Mouse (Mus musculus) activated CD4-positive, CD25-positive, alpha-beta regulatory T cell, adult 4 months (primary cell): ENCODE results near the gene C1qtnf5. TPM values are rescaled to one million over a fixed set of nuclear protein-coding genes. Genes with fewer than 3 reads are reported as not detected.
"Not testable (repeated sequence)": the region's sequence is repeated elsewhere in the genome, so short reads cannot be mapped to it uniquely, and the experiment has no call there.

Experiments used
- ATAC-seq: one replicate; pipeline ENCODE4 v1.8.0; 2017
- polyA plus RNA-seq, 2 experiments: library from polyadenylated mRNA; unstranded; fragments of 100-300 nt; shearing (Covaris generic); gene quantifications; one replicate each; pipeline ENCODE4 v1.2.1; 2017

The C1qtnf5 gene
- polyA plus RNA-seq, 2 experiments from 2014 or later, result not detected

DNA sequence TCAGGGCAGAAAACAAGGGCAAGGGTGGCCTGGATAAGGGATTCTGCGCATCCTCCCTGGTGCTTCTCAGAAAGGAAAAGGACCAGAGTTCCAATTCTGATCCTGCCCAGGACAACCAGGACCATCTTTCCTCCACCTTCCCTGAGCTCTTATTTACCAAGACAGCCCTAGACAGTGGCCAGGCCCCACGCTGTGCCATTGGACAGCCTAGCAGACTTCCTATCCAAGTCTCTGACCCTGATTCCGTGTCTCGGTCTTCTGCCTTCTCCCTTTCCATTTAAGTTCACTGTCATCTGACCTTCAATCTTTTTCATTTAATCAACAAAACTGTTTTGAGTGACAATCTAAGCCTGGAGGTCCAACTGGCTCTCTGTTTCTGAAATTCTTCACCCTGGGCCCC, 449 bp upstream of the C1qtnf5 start:
- ATAC-seq, result no peak

DNA sequence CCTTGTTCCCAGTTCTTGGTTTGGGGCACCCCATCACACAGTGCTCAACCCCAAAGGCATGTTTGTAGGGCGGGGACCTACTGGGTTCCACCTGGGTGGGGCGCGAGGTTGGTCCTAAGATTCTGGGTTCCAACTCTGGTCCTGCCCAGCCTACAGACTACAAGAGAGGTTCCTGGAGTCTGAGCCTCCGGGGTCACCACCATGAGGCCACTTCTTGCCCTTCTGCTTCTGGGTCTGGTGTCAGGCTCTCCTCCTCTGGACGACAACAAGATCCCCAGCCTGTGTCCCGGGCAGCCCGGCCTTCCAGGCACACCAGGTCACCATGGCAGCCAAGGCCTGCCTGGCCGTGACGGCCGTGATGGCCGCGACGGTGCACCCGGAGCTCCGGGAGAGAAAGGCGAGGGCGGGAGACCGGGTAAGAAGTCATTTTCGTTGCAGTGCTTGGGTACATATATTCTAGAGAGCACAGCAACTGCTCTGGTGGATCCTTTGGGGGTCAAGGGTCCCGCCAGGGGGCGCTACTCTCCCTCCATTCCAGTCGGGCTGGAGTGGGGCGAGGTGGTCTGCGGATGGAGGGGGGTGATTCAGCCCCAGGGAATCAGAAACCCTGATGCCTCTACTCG, 623 bp downstream of the C1qtnf5 start:
- ATAC-seq, result no peak

DNA sequence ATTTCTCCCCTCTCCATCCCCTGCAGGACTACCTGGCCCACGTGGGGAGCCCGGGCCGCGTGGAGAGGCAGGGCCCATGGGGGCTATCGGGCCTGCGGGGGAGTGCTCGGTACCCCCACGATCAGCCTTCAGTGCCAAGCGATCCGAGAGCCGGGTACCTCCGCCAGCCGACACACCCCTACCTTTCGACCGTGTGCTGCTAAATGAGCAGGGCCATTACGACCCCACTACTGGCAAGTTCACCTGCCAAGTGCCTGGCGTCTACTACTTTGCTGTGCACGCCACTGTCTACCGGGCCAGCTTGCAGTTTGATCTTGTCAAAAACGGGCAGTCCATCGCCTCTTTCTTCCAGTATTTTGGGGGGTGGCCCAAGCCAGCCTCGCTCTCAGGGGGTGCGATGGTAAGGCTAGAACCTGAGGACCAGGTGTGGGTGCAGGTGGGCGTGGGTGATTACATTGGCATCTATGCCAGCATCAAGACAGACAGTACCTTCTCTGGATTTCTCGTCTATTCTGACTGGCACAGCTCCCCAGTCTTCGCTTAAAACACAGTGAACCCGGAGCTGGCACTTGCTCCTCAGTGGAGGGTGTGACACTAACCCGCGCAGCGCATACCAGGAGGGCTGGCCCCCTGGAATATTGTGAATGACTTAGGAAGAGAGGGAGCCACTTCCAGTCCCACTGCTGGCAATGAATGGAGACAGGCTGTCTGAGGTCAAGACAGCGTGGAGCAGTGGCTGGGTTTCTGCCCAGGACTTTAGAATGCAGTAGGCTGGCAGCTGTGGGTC, 1.4 kb downstream of the C1qtnf5 start:
- no peak for ATAC-seq

DNA sequence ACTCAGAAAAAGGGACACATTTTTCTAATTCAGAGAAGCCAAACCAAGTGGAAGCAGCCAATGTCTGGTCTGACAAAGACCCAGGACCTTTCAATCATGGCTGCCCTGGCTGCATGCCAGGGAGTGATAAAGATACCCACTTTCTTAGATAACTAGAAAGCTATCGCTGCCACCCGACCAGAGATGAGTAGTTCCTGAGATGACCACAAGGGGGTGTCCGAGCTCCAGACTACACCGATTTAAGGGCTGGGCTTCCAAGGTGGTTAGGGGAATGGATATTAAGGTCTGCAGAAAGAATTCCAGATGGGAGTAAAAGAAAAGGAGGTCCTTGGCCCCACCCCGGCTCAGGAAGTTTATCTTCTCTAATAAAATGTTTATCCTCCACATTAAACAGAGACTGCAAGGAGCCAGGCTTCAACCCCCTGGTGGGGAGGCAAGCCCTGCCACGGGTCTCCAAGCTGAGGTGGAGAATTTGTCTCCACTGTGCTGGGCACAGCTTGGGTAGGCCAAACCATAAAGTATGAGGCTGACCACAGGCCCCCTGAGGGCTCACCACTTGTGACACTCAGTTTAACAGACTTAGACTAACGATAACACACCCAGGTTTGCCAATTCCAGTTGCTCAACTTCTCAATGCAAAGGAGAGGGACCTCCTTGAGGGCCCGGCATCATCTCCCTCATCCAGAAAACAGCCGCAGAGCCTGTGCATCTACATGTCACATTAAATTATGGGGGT, 2.5 kb downstream of the C1qtnf5 start:
- no peak for ATAC-seq

DNA sequence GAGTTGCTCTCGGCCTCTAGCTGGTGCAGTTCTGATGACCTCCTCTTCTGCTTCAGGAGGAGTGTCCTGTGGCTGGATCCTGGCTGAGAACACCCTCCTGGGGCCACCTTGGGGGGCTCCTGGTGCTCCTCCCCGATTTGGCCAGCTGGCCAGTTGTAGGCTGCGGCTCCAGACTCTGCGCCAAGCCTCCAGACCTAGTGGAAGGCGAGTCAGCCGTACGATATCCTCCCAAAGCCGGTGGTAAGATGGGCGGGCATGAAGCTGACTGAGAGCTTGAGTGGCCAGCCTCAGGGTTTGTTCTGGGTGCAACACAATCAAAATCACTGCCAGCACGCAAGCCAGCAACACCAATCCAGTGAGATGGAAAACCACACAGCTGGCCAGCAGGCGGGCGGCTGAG, 4.9 kb downstream of the C1qtnf5 start:
- ATAC-seq, result not testable (repeated sequence)

DNA sequence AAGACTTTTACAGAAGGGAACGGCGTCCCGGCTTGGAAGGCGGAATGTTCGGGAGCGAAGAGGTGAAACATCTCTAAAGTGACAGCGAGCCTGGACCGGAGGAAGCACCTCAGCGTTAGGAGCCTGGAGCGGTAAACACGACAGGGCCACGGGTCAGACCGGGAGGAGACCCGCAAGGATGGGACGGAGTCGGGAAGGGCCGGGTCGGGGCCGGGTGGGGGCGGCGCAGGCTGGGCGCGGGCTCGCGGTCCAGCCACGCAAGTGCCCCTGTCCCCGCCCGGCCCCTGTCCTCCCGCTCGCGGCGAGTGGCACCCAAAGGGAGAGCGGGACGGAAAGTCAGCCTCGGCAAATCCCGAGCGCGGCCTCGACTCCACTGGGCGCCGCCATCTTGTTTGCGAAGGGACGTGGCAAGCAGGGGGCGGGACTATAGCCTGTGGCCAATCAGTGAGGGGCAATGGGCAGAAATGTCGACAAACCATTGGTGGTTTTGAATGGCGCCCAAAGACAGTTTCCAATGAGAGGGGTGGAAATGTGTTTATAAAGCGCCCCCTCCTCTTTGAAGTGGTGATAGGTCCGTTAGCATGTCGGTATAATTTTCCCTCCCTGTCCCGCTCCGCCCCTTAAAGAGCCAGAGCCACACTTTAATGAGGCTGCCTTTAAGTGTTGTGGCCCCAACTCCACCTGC, 6.2 kb downstream of the C1qtnf5 start, which contains the start of the genes Gm49380 and Rnf26:
Gene Gm49380, minus strand, starts transcription at position 396 of the 685 bp plus-strand sequence.
Gene Rnf26, minus strand, starts transcription at position 413 of the 685 bp plus-strand sequence.
- peak; percentile 98 for ATAC-seq

DNA sequence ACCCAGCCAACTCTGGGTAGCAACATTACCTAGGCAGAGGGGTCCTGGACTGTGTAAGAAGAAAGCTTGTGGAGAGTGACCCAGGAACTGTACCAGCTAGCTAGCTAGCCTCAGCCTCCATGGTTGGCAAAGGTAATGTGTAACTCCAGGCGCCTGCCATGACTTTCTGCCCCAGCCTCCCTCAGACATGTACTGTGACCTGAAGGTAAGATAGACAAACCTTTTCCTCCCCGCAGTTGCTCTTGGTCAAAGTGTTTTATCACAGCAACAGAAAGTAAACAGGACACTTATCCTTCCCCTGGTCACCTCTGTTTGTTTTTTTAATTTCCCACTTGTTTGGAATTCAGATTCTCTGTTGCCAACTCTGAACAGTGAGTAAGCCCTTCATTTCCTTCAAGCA, 7.4 kb downstream of the C1qtnf5 start:
- no peak for ATAC-seq

DNA sequence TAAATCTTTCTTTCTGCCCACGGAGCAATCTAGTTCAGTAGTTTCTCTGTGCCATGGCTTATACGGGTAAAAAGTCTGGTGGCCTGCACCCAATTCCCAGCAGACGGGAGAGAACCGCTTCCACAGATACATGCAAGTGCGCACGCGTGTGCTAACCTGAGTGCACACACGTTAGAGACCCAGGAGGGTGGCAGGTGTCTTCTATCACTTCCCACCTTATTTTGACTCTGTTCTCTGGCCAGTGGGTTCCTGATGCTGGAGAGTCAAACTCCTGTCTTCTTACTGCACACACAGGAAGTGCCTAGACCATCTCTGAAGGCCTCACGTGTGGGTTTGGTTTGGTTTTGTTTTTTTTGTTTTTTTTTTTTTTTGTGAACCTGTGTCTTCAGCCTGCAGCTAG, 8.6 kb downstream of the C1qtnf5 start:
- no peak for ATAC-seq

DNA sequence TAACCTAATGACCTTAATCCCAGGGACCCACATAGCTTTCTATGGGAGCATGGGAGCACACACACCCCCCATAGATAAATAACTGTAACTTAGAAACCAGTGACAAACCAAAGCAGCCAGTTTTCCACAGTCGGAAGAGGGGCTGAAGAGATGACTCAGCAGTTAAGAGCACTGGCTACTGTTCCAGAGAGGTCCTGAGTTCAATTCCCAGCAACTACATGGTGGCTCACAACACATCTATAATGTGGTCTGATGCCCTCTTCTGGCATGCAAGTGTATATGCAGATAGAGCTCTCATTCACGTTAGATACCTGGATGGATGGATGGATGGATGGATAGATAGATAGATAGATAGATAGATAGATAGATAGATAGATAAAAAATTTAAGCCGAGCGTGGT, 9.1 kb downstream of the C1qtnf5 start:
- ATAC-seq, result no peak

DNA sequence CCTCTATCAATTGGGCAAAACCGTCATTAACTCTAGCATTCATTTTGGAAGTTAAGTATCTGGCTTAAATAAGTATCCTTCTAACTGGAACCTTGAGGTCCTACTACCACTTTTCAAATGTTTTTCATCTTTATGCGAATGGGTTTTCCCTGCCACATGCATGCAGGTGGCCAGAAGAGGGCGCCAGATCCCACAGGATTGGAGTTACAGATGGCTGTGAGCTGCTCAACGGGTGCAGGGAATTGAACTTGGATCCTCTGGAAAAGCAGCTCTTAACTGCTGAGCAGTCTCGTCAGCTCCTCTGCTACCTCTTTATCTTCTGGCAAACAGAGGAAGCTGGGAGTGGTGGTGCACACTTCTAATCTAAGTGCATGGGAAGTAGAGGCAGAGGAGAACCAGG, 12.0 kb downstream of the C1qtnf5 start:
- ATAC-seq, result no peak

DNA sequence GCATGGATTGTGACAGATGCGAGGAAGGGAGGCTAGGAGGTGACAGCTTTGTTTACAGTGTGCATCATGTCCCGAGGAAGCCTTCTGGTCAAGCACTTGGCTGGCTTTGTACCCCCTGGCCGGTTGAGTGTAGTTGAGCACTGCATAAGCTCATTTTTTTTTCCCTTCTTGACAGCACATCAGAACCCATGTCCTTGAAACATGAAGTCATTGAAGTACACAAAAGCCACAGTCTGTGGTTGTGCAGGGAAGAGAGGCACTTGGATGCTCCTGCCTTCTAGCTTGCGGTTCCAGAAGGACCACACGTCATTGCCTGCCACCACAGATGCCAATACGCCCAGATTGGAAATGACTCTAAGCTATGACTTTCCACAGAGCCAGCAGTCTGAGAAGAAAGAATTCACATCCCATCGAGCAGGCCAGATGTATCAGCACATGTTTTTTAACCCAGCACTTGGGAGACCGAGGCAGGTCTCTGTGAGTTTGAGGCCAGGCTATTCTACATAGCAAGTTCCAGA, 13.0 kb downstream of the C1qtnf5 start:
- no peak for ATAC-seq

DNA sequence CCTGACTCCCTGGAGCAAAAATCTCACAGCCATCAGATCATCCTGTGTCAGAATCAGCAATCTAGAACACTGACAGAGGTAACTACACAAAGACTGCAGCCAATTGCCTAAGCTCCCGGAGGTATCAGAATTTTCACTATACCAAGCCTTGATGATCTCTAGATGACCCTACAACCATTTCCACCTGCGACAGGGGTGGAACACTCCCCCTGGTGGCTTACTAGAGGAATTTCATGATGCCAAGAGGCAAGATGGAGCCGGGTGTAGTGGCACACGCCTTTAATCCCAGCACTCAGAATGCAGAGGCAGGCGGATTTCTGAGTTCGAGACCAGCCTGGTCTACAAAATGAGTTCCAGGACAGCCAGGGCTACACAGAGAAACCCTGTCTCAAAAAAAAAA, 17.3 kb downstream of the C1qtnf5 start:
- ATAC-seq, result no peak

DNA sequence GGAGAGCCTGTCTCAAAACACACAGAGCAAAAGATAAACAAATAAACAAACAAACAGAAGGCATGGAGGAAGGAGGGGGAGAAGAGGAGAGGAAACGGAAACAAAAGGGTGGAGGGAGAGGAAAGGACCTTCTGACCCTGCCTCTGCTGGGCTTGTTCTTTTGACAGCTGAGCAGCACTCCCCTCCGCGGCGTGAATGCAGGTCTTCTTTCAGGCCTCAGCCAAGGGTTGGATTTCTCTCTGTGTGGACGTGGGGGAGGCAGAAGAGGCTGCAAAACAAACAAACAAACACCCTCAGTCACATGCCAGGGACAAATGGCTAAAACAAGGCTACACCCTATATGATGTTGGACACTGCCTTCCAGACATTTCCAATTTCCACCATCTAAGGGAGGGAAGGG, 18.0 kb downstream of the C1qtnf5 start:
- ATAC-seq, result no peak

DNA sequence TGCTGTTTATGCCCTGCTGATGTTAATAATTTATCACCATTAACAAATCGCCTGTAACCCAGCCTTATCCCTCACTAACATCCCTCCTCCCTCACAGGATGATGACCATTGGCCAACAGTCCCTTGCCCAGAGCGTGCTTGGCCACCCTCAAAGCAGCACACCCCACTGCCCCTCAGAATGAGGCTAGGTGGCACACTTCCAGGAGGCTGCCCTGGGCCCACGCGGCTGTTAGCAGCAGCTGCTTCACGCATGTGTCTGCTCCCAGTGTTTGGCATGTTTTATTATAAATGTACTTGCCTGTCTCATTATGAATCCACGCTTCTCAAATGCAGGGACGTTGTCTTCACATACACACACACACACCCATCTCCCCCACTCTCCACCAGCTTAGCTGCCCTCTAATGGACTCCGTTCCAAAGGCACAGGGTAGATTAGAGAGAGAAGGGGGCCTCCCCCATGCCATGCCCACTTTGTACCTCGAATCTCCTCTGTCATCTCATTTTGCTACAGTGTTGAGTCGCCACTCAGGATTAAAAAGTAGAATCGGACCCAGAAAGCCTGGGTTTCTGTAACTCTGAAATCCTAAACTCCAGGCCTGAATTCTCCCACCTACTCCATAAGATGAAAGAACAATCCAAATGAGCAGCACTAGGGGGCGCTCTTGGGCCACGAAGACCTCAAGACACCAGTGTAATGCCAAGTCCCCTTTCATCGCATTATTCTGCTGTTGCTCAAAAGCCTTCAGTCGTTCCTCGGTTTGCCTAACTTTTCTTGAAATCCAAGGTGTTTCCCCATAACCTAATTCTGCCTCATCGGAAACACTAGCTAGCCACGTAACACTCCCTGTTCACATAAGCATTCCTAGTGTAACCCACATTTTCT, 18.7 kb downstream of the C1qtnf5 start:
- no peak for ATAC-seq

DNA sequence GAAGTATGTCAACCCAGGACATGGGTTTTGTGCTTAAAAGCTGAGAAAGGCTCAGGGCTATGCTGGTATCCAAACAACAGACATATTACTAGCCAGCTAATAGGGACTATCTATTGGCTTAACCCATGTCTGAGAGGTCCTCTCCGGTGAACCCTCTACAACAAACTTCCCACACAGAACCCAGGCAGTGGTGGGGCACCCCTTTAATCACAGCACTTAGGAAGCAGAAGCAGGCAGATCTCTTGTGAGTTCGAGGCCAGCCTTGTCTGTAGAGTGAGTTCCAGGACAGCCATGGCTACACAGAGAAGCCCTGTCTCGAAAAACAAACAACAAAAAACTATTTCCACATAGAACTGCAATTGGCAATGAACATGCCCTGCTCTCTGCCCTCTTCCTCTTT, 19.7 kb downstream of the C1qtnf5 start:
- no peak for ATAC-seq

DNA sequence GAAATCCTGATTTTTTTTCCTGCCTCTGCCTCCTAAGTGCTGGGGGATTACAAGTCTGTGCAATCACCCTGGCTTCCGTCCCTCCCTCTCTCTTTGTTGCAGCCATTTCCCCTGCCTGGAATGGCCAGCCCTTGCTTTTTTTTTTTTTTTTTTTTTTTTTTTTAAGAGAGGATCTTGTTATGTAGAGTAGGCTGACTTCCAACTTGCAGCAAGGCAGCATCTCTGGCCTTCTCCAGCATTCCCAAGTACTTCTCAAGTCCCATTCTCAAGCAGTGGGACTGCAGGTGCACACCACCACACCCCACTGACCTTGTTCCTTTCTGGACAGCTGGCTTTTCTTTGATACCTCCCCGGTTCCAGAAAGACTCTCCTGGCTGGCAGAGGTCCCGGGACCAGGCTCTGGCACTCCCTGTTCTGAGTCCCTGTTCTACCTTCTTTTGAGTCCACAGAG, 20.3 kb downstream of the C1qtnf5 start:
- no peak for ATAC-seq

DNA sequence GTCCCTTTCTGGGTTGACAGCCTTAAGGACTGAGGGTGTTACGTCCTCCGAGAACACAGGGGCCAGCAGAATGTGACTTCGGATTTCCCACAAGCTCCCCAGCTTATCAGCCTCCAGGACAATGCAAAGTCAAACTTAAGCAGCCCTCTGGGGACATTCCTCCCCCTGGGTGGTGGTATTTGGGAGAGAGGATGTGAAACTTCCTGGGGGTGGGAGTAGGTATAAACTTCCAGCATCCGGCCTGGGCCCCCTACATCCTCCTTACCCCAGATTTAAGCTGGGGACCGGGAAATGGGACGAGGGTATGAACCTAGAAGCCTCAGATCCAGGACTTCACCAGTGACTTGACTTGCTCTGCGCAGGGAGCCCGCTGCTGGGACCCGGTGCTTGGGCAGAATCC, 22.6 kb downstream of the C1qtnf5 start:
- no peak for ATAC-seq

DNA sequence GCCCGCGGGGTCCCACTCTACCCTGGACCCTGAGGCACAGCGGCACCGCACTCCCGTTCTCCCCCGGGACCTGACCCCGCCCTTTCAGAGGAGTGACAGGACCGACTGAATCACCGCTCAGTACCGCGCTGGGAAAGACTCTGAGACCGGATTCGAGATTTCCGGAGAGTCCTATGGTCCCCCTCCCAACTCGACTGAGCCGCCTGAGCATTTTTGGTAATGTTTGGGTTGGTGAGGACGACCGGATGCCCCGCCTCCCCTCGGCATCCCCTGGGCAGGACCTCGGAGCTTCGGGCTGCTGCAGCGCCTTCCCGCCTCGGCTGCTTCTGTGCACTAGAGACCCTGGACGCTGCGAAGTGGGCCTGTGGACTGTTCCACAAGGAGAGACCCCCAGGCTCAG, 23.0 kb downstream of the C1qtnf5 start:
- peak; percentile 91 for ATAC-seq

DNA sequence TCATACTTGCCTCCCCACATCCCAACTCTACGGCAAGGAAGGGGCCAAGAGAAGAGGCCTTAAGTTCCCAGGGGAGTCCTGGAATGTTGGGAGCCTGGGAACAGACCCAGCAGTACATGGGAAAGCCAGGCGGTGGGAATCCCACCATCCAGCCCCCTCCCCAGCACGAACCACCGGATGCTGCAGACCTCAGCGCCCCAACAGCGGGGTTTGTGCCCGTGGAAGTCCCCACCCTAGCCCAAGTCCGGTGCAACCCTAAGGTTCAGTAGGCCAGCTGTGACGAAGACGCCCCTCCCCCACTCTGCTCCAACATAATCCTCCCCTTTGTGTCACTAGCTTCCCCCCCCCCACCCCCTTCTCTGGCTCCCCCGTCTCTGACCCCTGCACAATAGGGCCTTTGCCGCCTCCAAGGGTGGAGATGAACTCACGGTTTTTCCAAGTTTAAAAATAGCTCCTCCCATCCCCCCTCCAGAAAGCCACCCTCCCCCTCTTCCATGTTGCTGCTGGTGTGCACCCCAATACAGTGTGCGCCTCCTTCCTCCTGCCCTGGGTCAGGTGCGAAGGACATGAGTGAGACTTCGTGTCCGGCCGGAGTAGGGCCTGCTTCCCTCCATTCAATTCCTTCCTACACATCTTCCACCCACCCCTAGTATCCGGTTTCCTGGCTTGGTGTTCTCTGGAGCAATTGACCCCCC, 23.7 kb downstream of the C1qtnf5 start:
- ATAC-seq, result peak; percentile 20

DNA sequence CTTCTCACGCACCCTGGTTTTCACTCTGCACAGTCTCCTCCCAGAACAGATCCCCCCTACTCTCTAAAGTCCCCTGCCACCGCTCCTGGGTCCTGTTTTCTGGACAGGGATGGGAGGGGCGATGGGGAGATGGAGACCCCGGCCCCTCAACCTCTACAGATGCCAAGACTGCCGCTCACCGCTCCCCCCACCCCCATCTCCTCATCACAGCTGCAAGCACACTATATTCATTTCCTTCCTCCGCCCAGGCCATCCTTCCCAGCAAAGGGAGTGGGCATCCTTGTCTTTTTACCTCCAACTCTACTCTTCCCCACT, 24.2 kb downstream of the C1qtnf5 start:
- no peak for ATAC-seq

DNA sequence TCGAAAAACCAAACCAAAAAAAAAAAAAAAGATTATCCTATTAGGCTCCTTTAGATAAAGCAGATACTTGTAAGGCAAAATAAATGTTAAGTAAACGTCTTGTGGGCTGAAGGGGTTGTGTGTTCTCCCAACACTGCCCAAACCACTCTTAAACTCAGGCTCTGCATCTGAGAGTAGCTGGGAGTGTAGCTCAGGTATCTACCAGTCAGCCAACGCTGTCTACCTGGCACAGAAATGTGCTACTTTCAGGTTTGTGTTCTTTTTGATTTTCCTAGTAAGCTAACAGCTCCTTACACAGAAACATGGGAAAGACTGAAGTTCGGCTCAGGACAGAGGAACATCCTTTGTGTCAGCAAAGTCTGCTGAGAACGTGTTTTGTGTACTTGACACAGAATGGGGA, 25.2 kb downstream of the C1qtnf5 start:
- ATAC-seq, result no peak
